Mouse (Mus musculus) lung, postnatal 14 days (tissue): ENCODE data around the gene Slc7a8.
"Not testable (repeated sequence)": the region's sequence is repeated elsewhere in the genome, so short reads cannot be mapped to it uniquely, and the experiment has no call there.

Experiments used
- DNase-seq: peaks from one replicate; pipeline ENCODE4 v3.0.0; 2021

The Slc7a8 gene

DNA sequence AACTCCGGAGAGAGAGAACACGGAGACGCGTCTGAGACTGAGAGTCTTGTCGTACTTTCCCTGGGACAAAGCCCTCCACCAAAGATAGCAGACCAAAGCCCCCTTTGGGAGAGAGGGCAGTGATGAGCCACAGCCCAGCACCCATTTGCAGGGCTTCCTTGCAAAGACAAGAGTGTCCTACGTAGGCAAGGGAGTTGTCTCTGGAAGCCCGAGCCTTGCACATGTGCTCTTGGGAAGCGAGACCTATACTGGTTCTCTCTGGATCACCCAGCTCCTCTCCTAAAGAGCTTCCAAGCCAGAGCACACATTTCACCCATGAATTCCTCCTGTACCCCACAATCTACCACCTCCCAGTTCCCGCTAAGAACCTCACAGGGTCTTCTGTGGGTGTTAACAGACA, 1.7 kb downstream of the Slc7a8 start:
- no peak for DNase-seq

DNA sequence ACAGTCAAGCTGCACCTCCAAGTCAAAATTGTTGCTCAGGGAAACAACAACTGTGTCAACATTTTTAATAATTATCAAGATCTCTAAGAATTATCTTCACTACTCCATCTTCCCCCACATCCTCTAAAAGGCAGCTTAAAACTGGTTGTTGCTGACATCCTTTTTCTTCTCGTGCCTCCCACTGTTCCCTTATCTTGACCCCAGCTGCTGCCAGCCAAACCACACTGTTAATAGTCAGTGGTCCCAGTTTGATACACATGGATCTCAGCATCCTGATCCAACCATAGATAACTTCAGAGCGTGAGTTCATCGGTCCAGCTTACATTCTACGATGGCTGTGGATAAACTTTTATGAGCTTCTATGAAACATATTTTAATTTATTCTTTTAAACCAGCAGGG, 3.9 kb downstream of the Slc7a8 start:
- DNase-seq: no peak

DNA sequence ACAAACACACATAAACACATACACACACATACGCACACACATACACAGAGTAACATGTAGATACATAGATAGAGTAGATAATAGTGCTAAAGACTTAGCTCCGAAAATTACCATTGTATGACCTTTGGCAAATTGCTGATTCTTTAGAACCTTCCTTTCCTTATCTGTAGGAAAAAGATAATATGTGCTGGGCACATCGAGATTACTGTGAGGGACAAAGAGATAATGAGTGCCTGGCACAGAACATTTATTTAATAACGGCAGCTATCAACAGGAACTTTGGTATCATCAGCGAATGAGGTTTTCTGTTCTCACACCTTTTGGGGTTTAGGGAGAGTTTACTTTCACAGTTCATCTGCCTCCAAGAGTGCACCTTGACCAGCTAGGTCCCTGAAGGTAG, 5.0 kb downstream of the Slc7a8 start:
- DNase-seq: no peak

DNA sequence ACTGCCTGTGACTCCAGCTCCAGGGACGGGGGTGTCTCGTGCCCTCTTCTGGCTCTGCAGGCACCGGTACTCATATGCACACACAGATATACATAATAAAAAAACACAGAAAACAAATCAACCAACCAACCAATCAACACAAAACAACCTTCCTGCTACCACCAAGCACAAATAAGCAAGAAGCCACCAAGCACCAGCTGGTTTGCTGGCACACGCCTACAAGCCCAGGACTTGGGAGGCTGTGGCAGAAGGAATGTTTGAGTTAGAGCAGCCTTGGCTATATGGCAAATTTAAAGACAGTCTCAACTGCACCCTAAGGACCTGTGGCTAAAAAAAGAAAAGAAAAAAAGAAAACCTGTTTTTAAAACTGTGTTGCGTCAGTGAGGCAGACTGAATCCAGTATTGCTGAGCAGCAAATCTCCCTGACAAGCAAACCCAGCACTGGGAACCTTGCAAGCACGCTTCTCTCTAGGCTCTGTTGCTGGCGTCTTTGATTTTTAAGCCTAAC, 6.2 kb downstream of the Slc7a8 start:
- DNase-seq: no peak

DNA sequence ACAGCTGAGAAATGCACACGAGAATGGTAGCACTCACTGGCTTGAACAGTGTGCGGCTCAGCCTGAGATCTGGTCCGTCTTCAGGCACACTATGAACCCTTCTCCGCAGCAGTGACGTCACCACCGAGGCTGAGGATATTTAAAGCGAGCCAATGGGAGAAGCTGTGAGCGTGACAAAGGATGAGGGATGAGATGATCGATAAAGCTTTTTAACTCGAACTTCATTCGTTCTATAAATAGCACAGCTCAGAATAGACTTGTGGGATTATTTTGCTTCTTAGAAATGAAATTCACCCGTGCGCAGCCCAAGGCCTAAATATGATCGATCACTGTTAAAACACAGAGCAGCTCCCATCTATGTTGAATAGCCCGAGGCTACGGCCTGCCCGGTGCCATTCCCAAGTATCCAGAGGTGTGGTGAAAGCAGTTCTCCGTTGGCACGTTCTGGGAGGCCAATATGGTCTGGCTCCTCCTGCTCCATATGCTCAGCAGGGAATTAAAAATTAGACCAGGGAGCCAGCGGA, 9.4 kb downstream of the Slc7a8 start:
- no peak for DNase-seq

DNA sequence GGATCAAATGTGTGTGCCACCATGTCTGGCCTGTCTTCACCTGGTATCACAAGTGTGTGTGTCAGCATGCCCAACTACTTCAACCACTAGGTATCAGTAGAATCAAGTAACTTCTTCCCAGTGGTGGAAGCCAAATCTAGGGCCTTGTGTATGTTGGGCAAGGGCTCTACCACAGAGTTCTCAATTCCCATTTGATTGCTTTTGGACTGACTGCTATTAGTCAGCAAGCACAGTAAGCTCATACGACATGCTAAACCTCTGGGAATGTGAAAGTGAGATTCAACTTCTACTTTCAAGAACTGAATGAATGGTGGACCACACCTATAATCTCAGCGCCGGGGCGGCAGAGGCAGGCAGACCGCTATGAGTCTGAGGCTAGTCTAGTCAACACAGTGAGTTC, 11.4 kb downstream of the Slc7a8 start:
- no peak for DNase-seq

DNA sequence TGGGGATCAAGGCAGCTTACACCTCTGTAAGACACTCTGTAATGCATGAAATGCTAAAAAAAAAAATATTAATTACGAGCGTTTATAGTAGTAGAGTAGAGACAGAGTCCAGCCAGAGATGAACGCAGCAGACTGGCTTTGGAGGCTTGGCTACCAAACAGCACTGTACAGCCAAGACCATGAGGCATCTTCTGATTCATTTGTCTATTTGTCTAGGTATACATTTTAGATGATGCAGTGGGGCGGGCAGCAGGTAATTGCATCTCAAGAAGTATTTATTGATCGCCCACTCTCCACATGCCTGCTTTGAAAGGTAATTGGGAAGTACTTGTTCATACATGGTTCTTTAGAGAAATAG, 12.7 kb downstream of the Slc7a8 start:
- no peak for DNase-seq

DNA sequence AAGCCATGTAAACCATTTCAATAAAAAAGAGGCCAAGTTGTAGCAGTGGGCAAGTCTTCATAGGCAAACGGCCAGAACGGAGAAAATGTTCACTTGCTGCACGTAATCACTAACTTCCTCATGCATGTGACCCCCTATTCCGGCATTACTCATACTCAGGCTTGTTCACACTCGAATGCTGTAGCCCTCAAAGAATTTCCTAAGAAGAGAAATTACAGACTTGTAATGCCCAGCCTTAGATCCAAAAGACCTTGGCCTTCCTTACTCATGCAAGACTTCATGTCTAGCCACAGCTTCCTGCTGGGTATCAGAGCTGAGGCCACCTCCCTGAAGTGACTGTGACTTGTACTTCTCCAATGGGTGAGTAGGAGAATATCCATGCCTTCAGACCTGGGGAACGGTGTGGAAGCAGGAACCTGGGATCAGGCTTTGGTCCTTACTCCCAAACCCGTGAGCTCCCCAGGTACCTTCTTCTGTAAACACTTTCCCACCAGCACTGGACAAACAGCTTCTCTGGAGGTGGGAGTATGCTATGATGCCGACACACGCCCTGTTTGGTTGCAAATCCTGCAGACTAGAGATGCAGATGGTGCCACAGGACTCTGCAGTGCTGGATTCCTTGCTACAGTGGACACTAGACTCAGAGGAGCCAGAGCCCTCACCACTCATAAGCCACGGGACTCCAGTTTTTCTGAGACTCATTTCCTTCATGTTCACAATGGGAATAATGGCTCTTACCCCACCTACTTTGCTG, 13.3 kb downstream of the Slc7a8 start:
- DNase-seq: no peak

DNA sequence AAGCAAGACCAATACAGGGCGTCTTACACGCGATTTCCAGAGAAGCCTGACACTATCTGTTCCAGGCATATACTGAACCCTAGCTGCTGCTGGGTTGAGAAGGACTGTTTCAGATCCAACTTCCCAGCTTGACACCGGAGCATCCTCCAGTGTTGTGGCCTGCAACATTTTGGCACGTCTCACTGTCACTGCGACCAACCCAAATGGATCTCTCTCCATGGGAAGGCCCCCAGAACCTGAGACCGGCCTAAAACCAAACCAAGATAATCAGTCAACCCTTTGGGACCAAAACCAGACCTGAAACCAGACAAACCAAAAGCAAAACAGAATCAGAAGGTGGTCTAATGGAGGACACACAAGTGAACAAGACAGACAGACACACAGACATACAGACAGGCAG, 14.8 kb downstream of the Slc7a8 start:
- not testable (repeated sequence) for DNase-seq

DNA sequence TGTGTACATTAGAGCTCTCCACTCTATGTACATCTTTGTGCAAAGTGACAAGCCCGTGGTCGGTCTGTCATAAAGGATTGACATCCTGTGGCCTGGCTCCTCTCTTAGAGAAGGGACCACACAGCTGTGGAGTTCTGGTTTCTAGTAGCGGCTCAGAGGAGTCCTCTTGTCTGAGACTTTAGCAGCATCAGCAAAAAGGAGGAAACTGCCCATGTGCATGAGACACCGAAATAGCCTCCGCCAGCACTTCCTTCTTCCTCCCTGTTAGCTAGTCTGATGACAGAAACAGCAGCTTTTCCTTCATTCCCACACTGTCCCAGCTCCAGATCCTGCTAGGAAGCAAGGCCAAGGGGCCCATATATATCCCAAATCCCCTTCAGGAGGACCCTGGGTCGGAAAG, 25.4 kb downstream of the Slc7a8 start:
- no peak for DNase-seq

DNA sequence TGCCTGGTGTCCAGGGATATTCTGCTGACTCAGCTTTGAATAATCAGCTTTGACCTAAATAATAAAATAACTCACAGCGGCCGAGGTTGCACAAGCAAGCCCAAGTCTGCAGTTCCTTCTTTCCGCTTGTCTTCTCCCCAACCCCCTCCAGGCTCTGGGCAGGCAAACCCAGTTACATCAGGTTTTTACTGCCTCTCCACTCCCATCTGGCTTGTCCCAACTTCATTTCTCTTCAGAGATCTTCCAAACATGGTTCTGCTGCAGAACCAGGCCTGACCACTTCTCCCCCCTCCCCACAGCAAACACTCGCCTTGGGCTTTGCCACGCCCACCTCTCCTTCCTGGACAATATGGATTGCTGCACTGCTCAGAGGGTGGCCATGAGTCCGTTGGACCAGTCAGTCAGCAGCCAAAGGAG, 27.1 kb downstream of the Slc7a8 start:
- DNase-seq: peak; percentile 57

DNA sequence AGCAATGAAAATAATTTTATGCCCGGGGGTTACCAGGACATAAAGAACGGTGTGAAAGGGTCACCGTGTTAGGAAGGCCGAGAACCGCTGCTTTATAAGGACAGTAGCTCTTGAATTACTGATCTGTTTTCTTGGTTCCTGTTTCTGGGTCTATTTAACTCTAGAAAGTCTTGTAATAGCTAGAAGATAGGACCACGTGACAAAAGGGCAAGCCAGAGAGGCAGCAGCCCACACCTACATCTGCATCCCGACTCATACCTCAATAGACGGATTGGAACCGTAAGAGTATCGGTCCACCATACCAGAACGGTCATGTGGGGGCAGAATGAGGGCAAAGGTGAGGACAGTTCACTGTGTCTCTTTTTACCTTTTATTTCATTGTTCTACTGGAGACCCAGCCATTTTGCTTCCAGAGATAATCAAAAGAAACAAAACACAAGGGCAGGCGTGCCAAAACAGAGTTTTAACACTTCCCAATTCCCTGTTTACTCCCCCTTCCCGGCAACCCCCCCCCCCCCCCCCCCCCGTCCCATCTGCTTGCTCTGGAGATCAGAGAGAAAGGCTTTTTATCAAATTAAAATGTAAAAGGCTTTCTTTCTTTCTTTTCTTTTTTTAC, 27.7 kb downstream of the Slc7a8 start:
- no peak for DNase-seq

DNA sequence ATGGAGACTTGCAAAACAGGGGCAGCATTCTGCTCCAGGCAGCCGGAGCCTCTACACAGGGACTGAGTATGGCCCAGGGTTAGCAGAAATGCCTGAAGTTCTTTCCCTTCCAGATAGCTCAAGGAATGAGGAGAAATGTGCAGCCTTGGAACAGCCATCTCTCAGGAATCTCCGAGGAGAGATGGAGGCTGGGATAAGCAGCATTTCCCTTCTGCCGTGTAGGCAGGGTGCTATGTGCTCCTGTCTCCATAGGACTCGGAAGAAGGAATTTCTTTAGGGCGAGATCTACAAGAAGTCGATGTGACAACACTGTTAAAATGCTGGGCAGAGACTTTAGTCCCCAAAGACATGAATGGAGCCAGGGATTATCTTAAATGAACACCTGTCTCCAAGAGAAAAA, 28.8 kb downstream of the Slc7a8 start:
- no peak for DNase-seq

DNA sequence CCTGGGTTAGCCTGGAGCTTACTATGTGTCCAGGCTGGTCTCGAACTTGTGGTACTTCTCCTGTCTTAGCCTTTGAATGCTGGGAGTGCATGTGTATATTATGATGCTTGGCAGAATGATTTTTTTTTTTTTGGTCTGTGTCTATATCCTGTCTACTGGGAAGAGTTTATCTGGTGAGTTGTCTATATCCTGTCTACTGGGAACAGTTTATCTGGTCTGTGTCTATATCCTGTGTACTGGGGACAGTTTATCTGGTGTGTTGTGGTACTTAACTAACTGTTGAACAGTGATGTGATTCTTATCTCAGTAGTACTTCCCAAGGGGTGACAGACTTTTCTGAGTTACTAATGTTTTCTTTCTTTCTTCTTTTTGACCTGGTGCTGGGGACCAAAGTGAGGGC, 30.0 kb downstream of the Slc7a8 start:
- DNase-seq: no peak

DNA sequence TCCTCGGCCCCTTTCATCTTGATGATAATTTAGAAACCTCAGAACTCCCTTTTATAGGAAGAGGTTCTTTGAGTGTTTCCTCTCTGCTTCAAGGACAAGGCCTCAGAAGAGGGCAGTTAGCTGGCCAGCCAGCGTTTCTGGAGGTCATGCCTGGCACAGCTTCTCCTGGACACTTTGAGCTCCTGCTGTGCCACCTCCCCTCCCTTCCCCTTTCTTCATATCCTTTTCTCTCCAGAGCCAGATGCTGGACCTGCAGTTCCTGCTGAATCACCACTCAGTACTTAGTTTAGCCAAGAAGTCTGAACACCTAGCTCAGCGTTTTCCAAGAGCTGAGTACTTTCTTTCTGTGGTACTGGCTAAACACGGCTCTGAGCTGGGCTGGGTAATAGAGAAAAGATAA, 32.5 kb downstream of the Slc7a8 start:
- no peak for DNase-seq

DNA sequence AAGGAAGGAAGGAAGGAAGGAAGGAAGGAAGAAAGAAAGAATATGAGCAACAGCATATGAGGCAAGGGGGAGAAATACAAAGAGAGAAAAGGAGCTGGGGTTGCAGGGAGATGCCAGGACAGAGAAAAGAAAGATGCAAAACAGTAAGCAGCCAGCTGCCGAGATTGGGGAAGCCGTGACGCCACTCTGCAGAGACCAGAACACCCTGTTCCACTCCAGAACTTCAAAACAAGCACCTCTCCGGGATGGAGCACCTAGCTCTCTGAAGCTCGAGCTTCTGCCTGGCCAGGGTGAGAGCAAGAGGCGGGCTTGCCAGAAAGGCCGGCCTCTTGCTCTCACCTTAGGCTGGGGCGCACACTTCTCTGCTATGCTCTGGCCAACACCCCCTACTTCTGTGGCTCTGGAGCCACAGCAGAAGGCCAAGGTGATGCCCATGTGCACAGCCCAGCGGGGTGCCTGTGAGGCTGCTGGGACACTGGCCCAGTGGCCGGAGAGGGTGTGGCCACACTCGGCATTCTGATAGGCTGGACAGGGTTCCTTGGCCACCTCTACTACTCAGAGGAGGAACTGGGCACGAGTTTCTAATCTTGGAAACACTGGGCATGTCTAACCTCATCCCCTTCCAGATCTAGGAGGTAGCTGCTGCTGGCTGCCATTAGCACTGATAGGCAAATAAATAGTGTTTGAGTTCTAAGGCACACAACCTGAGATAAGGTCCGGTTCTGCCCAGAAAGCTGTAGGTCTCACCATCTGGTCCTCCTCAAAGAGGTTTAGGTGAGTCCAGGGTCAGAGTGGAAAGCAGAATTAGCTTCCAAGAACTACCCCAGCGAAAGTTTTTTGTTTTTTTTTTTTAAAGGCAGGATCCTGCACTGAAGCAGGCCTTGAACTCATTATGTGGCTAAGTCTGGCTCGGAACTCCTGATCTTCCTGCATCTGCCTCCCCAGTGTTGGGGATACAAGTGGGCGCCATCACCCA, 33.5 kb downstream of the Slc7a8 start:
- no peak for DNase-seq

DNA sequence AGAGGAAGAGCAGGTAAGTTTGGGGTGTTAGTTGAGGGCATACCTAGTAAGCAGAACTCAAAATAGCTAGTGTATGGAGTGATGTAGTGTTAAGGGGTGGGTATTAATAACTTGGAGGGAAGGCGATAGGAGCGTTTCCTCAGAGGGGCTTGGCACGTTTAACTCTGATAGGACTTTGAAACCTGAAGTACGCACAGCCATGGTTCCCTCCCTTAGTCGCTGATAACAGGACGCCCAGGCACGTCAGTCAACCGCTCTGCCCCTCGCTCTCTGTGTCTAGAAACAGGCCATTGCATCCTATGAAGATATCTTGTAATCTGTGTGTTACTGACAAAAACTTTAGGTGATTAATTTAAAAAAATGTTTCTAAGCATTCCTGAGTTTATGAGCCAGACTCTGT, 35.7 kb downstream of the Slc7a8 start:
- no peak for DNase-seq

DNA sequence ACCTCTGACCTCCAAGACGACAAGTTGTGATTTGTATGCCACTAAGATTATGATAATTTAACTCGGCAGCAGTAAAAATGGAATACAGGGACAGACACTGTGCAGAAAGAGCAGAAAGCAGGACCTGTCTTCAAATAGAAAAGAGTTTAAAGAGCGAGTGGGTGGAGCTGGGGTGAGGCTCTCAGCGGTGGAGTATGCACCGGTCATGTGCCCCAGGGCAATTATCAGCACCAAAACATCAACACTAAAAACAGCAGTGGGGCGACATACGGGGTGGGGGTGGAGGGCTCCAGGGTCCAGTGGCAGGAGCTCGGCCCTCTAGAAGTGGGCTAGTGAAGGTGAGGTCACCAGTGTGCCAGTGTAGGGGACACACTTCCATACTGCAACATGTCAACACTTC, 37.3 kb downstream of the Slc7a8 start:
- DNase-seq: no peak

DNA sequence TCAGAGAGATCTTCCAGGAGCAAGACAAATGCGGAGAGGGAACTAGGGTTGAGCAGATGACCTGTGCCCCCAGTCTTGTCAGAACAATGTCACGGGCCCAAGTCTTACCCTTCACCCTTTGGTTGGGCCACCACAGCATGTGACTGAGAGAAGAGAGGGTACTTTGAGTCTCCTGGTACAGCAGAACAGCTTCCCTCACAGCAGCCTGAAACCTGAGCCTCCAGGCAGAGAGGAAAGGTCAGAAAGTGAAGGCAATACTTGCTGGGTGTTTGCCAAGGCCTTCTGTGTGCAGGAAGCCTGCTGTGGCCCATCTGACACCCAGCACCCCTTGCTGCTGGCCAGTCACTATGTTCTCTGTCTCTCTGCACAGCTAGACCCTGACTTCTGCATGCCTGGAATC, 39.4 kb downstream of the Slc7a8 start:
- no peak for DNase-seq

DNA sequence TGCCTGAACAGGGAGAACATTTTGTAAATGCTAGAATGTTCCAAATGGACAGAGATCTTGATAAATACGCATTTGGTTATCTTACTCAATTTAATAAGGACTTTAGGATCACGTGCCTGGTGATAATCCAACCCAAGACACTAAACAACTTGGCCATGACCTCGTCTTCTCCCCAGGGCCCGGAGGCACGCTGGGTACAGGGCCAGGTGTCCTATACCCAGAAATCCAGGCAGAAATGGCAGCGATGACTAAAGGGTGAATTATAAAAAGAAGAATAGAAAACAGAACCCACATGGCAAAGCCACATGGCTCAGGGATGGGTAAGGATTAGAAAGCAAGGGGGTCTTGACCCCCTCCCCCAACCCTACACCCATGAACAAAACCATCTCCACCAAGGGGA, 40.0 kb downstream of the Slc7a8 start:
- DNase-seq: no peak

DNA sequence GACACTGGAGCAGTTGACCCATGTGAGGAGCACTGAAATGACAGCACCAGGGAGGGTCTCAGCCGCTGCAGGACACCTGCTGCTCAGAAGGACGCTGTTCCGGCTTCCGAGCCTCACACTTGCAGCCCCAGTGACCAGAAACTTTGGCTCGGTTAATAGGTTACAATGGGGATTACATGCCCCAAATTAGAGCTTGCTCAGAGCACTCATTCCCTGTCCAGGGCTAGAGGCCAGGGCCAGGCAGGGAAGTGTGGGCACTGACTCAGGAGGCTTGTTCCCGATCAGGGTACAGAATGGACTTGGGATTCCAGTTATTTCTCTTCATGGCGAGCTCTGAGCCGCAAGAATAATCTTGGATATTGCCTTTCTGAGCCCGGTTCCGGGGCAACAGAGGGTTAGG, 44.1 kb downstream of the Slc7a8 start:
- no peak for DNase-seq

DNA sequence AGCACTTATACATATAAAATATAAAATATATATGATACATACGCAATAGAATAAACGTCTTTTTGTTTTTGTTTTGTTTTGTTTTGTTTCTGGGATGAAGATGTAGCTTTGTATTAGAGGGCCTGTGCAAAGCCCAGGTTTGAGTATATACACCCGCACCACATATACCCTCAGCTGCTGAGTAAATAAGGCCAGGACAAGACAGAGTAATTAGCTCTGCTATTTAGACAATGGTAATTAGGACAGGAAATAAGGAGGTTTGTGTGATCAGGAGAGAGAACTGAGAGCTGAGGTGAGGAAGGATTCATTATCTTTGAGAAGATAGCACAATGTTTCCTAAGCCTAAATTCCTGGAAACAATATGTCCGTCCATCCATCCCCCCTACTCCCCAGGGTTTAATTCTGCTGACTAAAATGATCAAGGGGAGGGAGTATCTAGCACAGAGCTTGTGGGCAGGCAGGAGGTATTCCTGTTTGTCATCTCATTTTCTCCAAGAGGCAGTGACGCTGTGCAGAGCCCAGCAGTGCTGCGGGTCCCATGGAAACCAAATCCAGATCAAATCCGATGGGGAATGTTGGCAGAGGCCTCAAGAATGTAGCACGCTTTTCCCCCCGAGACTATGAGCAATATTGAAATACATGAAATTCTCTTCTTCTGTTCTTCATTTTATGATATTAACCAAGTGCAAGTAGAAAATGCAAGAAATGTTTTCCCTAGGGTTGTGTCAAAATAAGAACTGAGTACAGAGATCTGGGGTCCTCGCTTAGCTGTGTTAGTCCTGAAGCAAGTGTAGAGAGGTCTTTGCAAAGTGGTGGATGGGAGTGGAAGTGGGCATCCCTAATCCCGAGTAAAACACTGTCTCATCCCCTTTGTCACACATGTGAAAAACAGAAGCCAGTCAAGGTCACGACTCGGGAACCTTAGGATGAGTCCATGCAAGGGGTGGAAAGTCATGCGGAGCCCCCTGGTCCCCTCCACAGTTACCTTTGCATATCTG, 44.9 kb downstream of the Slc7a8 start:
- no peak for DNase-seq
